Mouse (Mus musculus): ENCODE data around the gene Nav2. TPM values are rescaled to one million over a fixed set of nuclear protein-coding genes. Genes with fewer than 3 reads are reported as not detected.

The Nav2 gene
- total RNA-seq, 2 experiments from 2014 or later: 77.4 to 100 TPM

- DNase-seq: no peak
These were observed 431.4 kb downstream of the Nav2 start for GRCm38 (mm10) chr7:49339953-49340352.

DNA sequence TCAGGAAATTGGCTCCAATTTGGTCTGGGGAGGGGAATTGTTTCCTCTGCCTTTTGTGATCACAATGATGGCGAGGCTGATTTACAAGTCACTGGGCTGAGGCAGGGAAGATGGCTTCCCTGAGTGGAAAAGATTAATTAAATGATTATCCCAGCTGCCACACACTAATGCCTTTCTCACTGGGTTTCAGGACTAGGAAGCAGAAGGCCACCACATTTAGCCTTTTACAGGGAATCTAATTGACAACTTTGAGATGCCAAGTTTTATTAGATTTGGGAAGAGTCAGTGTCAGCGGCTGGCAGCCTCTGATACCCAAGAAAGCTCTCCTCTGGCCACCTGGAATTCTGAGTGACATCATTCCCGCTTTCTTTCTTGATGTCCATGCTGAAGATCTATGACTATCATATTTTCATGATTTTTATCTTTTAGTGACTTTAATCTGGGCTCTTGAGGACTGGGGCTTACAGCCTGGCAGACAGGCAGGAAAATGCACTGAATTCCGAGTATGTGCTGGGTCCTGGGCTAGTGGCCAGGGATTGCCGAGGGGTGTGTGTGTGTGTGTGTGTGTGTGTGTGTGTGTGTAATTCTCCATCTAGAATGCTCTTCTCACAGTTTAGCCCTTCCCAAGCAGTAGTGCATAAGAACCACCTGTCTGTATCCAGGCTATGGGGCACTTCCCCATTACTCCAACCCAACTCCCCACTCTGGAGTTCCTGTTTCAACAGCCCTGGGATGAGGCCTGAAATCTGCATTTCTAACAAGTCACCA, 432.8 kb downstream of the Nav2 start:
- DNase-seq: no peak

DNA sequence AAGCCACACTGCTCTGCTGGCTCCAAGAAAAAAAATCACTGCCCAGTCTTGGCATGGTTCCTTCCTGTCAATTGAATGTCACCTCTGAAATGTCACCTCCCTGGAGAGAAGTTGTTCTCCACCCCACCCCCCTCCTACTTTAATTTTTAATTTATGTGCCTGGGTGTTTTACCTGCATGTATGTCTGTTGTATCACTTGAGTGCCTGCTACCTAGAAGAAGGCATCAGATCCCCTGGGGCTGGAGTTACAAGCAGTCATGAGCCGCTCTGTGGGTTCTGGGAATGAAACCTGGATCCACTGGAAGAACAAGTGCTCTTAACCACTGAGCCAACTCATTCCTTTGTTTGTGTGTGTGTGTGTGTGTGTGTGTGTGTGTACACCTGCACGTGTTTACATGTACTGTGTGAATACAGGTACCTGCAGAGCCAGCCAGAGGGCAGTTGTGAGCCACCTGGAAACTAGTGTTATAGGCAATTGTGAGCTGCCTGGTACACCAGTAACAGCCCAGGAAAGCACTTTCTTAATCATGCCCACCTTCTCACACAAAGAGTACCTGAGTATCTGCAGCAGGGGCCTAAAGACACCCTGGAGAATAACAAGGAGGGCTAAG, 433.5 kb downstream of the Nav2 start:
- DNase-seq: no peak

GRCm38 (mm10) chr7:49342556-49343080, 434.1 kb downstream of the Nav2 start:
- no peak for DNase-seq

- no peak for DNase-seq
These were observed 434.6 kb downstream of the Nav2 start for GRCm38 (mm10) chr7:49343081-49343600.

- no peak for DNase-seq
These were observed 435.4 kb downstream of the Nav2 start for GRCm38 (mm10) chr7:49343752-49344484.

DNA sequence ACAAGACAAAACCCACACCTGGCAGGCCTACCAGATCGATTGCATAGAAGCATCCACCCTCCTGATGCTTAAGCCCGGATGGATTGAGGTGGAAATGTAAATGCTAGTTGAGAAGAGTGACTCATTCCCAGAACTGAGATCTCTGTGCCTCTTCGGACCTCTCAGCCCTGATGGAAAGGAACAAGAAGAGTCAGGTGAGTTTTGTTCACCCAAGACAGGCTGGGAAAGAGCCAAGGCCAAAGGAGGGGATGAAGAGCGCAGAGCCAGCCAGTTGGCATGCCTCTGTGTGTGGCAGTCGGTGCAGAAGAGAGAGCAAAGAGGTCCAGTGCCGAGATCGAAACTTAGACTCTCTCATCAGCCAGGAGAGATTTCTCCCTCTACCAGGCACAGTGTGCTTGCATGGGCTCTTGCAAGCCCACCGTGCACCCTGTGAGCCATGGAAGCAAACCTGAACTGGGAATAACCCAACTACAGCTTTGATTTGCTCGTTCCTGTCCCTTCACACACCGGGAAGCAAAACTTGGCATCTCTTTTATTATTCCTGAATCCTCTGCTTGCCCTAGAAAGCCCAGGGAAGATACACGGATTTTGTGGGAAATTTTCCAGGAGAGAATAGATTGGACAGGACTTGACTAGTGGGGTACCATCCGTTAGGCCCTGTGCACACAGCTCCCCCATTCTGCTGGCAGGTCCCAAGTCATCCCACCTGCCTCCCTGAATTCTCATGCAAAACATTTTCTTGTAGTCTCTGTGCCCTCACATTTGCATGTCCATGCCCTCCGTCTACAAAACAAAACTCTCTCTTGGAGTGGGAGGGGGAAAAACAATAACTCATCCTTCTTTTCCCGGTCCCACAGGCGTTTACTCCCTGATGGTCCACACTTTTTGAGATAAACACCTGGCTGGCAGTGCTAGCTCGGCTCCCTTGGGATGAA, 439.1 kb downstream of the Nav2 start:
- no peak for DNase-seq

GRCm38 (mm10) chr7:49348636-49349035, 440.1 kb downstream of the Nav2 start:
- DNase-seq: no peak

GRCm38 (mm10) chr7:49350321-49351007, 441.9 kb downstream of the Nav2 start:
- no peak for DNase-seq

DNA sequence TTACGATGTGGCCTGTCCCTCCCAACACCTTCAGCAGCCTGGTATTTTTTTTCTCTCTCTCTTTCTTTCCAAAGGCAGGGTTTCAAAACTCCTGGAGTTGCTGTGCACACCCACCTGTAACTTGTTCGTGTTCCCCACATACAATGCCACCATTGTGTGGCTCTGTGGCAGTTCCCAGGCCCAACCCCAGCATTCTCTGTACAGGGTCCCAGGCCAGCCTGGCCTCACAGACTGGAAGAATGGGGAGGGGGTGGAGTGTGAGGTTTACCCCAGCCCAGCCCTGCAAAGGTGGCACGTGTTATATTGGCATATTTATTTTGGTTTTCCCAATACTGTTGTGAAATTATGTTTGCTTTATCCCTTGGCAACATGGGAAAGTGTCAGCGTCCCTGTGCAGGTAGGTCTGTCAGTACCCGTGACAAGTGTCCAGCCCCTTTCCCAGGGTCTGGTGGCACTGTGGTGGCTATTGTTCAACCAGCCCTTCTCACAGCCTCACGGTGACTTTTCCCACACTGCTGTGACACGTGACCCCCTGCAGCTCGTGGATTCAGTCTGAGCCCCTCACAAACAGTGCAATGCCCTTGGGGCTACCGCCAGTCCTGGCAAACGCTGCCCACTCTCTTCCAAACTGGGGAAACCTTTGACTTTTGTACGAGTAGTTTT, 443.2 kb downstream of the Nav2 start:
- no peak for DNase-seq

- DNase-seq: no peak
These were observed 449.1 kb downstream of the Nav2 start for GRCm38 (mm10) chr7:49357441-49358165.

- no peak for DNase-seq
These were observed 450.6 kb downstream of the Nav2 start for GRCm38 (mm10) chr7:49359120-49359519.

DNA sequence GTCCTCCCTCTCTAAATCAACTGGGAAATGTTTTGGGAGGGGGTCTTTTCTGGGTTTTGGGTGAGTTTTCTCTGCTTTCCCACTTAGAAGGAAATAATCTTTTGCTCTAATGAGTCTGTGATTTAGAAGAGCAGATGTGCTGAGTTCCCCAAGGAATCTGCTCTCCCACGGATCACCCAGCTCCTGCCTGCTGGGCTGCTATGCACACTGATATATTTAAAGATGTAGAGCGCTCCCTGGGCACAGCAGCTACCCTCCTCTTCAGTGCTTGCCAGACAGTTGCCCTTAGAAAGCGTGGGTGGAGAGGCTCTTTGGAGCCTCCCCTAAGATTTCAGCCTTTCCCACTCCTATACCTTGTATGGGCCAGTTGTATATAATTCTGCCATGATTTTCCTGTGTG, 452.1 kb downstream of the Nav2 start:
- DNase-seq: no peak

DNA sequence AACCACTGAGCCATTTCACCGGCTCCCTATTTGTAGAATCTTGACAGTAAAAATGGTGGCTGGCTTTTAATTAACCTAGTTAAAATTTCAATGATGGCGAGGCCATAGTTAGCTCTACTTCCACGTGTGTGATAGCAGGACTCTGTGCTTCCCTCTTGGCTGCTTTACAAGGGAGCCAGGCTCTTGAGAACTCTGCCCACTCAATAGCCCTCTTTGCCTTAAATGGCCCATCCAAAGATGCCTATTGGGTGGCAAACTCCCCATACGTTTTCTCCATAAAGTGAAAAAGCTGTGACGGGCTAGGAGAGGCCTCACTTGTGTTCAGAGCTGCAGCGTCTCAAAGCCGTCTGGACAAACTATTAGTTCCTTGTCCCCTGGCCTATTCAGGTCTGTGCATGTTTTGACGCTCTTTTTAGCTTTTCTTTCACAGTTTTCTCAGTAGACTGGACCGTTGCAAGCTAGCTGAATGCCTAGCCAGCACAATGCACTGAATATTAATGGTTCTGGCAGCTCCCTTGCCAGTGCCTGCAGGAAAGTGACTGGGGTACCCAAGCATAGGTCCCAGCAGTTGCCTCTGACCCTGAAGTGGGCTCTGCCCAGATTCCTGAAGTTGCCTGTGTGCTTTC, 453.1 kb downstream of the Nav2 start:
- no peak for DNase-seq

GRCm38 (mm10) chr7:49364486-49365162, 456.1 kb downstream of the Nav2 start:
- DNase-seq: no peak

GRCm38 (mm10) chr7:49368590-49368989, 460.1 kb downstream of the Nav2 start:
- DNase-seq: no peak

- DNase-seq: no peak
These were observed 460.5 kb downstream of the Nav2 start for GRCm38 (mm10) chr7:49369006-49369405.

DNA sequence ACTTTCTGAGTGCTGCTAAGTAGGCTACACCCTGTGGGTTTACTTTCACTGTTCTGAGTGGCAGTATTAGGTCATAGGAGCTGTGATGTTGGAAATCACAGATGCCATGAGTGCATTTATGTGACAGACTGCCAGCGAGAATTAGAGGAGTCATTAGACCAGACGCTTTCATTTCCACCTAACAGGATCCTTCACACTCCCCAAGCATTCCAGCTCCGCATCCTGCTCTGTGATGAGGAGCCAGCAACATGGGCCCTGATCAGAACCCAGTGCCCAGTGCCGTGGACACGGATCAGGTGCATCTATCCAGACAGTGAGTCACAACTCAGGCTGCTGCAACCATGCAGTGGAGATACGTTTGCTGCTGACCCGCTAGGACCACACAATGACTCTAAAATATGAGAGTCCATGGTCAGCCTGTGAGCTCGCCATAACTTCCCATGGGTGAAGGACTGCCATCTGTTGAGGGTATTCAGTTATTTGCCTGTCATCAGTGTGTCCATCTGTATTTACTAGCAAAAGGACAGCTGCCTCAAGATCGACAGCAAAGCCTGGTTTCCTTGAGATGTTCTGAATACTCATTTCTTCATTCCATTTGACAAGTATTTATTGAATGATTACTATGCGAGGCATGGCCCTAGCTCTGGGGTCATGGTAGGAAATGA, 461.4 kb downstream of the Nav2 start:
- no peak for DNase-seq
